ENCODE assay signal across 13 mouse cellular contexts in the genomic region with DNA sequence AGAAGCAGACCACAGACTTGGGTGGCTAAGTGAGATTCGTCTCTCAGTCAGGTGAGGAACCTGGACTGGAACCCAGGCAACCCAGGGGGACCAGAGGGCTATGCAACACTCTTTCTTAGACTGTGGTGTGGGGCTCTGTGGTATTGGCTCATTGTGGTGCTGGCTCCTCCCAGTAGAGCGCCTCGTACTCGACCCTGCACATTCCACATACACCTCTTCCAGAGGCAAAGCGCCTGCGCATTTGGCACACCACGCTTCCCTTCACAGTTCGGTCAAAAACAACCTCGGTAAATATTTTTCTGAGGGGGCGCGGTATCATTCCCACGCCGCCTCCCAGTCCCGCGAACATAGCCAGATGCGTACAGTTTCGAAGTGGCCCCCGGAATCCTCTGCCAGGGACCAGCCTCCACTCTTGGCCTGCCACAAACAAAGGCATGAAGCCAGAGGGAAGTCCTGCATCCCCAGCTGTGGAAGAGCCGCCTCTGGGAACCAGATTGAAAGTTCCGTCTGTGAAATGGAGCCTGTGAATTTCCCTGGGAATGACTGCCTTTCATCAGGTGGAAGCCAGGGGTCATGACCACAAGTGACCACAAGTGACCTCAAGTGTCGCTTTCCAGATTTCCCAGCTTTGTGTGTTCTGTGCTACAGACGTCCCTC. TPM values are rescaled to one million over a fixed set of nuclear protein-coding genes. Genes with fewer than 3 reads are reported as not detected.
DNase-seq lines count a peak whose midpoint lies in the region; ATAC-seq and TF ChIP-seq lines count a peak whose summit lies in the region.
"Had no signal": no experiment of that assay in that cellular context is flagged by ENCODE, and none has a peak within 500 bp of the region (broad histone marks: within the 10 kb centered on the region; RNA-seq: fewer than 3 reads in every experiment).

No protein-coding gene starts in this region.

- WGBS in midbrain, embryonic 10.5 days: 81% methylated on average over 22 of the region's 22 CpGs
- 83% methylated on average over 22 of the region's 22 CpGs for WGBS in midbrain, embryonic 15.5 days

- peaks cover 41% of the 10 kb centered on the region for H3K4me1 ChIP-seq in midbrain, embryonic 10.5 days
- peaks cover 14% of the 10 kb centered on the region for H3K4me1 ChIP-seq in midbrain, embryonic 15.5 days

- no peak overlapping the region for H3K4me2 ChIP-seq in midbrain, embryonic 15.5 days
- H3K4me2 ChIP-seq: embryonic facial prominence, embryonic 13.5 days; liver, embryonic 15.5 days had no signal

- H3K9ac ChIP-seq in midbrain, embryonic 15.5 days: no peak overlapping the region
- H3K9ac ChIP-seq: embryonic facial prominence, embryonic 13.5 days; forebrain, postnatal 0 days; liver, embryonic 15.5 days had no signal

- no peak for TF ChIP-seq CTCF in left cerebral cortex, adult 2 months (IDR thresholded peaks at IDR 0.05)

- no peaks in the 10 kb centered on the region for H3K9me3 ChIP-seq in midbrain, embryonic 10.5 days (replicated peaks)
- no peaks in the 10 kb centered on the region for H3K9me3 ChIP-seq in midbrain, embryonic 15.5 days
- H3K9me3 ChIP-seq: embryonic facial prominence, embryonic 13.5 days; liver, embryonic 15.5 days had no signal

- H3K27ac ChIP-seq in midbrain, embryonic 10.5 days (replicated peaks): peak overlapping the region; percentile 42; the same call in 1 of the 2 replicates
- H3K27ac ChIP-seq in midbrain, embryonic 15.5 days: no peak overlapping the region
- no peak overlapping the region for H3K27ac ChIP-seq in left cerebral cortex, adult 2 months
- H3K27ac ChIP-seq: embryonic facial prominence, embryonic 13.5 days; kidney, postnatal 0 days; liver, embryonic 15.5 days had no signal

- peak; percentile 31 to 67 for DNase-seq in adrenal gland, adult (ENCODE audit: inconsistent age in 2 of 2, low spot score in 1 of 2)
- no peak for DNase-seq in adrenal gland, postnatal 4 days (ENCODE audit: low spot score in 2 of 2)
- no peak for DNase-seq in midbrain, embryonic 10.5 days (ENCODE audit: low spot score)
- DNase-seq in kidney, adult 9 months: peak; percentile 50
- peak; percentile 31 to 52 for DNase-seq in lung, postnatal 4 days
- DNase-seq in left cerebral cortex, adult 2 months (ENCODE audit: extremely low spot score in 1 of 2, low spot score in 2 of 2): no peak
- DNase-seq: adrenal gland, adult 2 months; forebrain, postnatal 0 days had no signal

- no peak for ATAC-seq in midbrain, embryonic 15.5 days (replicated peaks)
- ATAC-seq in megakaryocyte-erythroid progenitor cell, adult 5-6 weeks (replicated peaks; ENCODE audit: low FRiP score, low TSS enrichment, poor library complexity, severe bottlenecking): no peak
- ATAC-seq: forebrain, postnatal 0 days had no signal

- H3K4me3 ChIP-seq in midbrain, embryonic 10.5 days: no peak overlapping the region
- H3K4me3 ChIP-seq in midbrain, embryonic 15.5 days: no peak overlapping the region
- H3K4me3 ChIP-seq in left cerebral cortex, adult 2 months: no peak overlapping the region
- H3K4me3 ChIP-seq: embryonic facial prominence, embryonic 13.5 days; liver, embryonic 15.5 days had no signal

- peaks cover 21% of the 10 kb centered on the region for H3K36me3 ChIP-seq in midbrain, embryonic 10.5 days
- no peaks in the 10 kb centered on the region for H3K36me3 ChIP-seq in midbrain, embryonic 15.5 days (replicated peaks)
- H3K36me3 ChIP-seq: embryonic facial prominence, embryonic 13.5 days; liver, embryonic 15.5 days had no signal

- intact Hi-C loops in left cerebral cortex, adult 2 months (cut with DNase I): no loop called here

- no peaks in the 10 kb centered on the region for H3K27me3 ChIP-seq in midbrain, embryonic 10.5 days (ENCODE audit: low read depth, poor library complexity, severe bottlenecking)
- H3K27me3 ChIP-seq in midbrain, embryonic 15.5 days (replicated peaks): no peaks in the 10 kb centered on the region
- H3K27me3 ChIP-seq: embryonic facial prominence, embryonic 13.5 days; liver, embryonic 15.5 days had no signal

RNA-seq across cellular contexts. Expression of gene Podxl, which starts 12.8 kb away (rescaled TPM):
- total RNA-seq in adrenal gland, postnatal 4 days (2021): 10 to 100 TPM; 51.6 to 82.9 TPM
- polyA plus RNA-seq in midbrain, embryonic 10.5 days (2016; fragmentation: Nextera tagmentation; extraction: Ambion mirVana): 19.7 and 22.4 TPM in 2 replicates
- polyA plus RNA-seq in midbrain, embryonic 15.5 days (2015; fragmentation: Nextera tagmentation; extraction: Ambion mirVana): 12.0 and 12.3 TPM in 2 replicates
- total RNA-seq in left cerebral cortex, adult 2 months (2021): 10 to 100 TPM; 20.2 to 23.2 TPM
- 0.92 and 1.8 TPM in 2 replicates for total RNA-seq in megakaryocyte-erythroid progenitor cell, adult 5-6 weeks (2014; fragmentation: Nextera tagmentation)
- total RNA-seq in megakaryocyte-erythroid progenitor cell, adult 5-6 weeks (2017): 0.23 and 0.72 TPM in 2 replicates

Comparison
In these comparisons a context has a peak if more than half of its experiments do, and no peak if none do; other contexts are left out.
1. DNase-seq: peak in adrenal gland, adult (2 of 2), kidney, adult 9 months (single experiment) and lung, postnatal 4 days (2 of 2); none in adrenal gland, postnatal 4 days (0 of 2), midbrain, embryonic 10.5 days (single experiment) and left cerebral cortex, adult 2 months (0 of 2).
2. RNA of gene Podxl, which starts 12.8 kb away (total RNA-seq): 51.6 to 82.9 TPM in adrenal gland, postnatal 4 days and 20.2 to 23.2 TPM in left cerebral cortex, adult 2 months; 0.23 to 1.8 TPM in megakaryocyte-erythroid progenitor cell, adult 5-6 weeks; every median in the first group is over 4 times any median in the second.